Mouse (Mus musculus) T-helper 2 cell (primary cell): Measurements from ENCODE around the gene Usp32.

ENCODE experiments used
- in situ Hi-C: fragments of 300-600 bp; cut with MboI, MseI; formaldehyde crosslinking; loops from one replicate; pipeline ENCODE4 v1.15.1; 2025; ENCODE audit warnings: high pct_unique_total_duplicates

Gene Usp32

DNA sequence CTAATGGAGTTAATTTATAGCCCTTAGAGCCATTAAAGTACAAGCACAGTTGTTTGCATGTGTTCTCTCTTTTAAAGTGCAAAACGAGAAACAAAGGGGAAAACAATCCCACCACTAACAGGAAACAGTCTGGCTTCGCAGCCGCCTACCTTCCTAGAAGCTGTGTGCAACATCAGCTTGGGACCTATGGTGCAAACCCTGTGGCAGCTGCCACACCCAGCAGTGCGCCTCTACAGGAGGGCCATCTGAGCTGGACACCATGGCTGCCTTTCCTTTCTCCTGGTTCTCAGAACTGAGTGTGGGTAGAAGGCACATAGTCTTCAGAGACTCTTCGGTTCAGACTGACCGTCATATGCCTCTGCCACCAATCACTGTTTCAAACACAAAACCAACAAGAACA, 154.5 kb downstream of the Usp32 start:
- in situ Hi-C loops = no loop called here

- in situ Hi-C loops = loop anchor here (5.0 kb wide), 1 partner anchor 58 kb away; no protein-coding TSS in a partner anchor
Measured at GRCm38 (mm10) chr11:84980697-84981096, 159.3 kb downstream of the Usp32 start.

GRCm38 (mm10) chr11:84979351-84979750, 160.6 kb downstream of the Usp32 start:
- in situ Hi-C loops = no loop called here

DNA sequence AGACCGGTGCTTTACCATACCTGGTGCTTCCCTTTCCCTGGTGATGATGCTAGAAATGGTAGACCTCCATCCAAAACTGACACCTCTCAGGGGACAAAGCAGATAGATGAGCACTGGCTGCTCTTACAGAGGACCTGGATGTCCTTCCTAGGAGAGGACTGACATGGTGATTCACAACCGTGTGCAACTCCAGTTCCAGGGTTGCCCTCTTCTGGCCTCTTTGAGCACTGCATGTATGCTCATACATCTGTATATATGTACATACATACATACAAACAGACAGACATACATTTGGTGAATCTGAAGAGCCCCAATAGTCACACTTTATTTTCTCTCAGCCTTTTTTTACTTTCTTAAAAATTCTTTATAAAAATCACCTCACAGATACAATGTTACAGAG, 161.8 kb downstream of the Usp32 start:
- in situ Hi-C loops = no loop called here

DNA sequence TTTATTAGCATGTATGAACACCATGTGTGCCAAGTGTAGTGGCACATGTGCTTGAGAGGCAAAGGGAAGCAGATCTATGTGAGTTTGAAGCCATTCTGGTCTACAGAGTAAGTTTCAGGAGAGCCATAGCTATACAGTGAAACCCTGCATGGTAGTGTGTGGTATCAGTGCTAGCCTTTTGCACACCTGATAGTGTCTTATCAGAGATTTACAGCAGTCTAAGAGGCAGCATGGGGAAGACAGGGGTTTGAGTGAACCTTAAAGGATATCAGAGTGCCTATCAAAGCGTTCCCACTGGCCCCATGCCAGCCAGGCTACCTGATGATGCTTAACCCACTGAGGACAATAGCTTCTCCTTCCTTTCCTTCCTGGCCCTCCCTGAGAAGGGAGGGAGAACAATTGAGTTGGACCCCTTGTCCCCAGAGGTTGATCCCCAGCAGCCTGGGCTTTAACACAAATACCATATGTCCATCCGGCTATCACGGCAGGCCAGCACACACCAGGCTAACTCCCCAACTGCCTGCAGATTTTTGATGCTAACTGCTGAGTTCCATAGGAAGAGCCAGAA, 162.5 kb downstream of the Usp32 start:
- in situ Hi-C loops = no loop called here

GRCm38 (mm10) chr11:84976706-84977105, 163.3 kb downstream of the Usp32 start:
- in situ Hi-C loops = no loop called here

DNA sequence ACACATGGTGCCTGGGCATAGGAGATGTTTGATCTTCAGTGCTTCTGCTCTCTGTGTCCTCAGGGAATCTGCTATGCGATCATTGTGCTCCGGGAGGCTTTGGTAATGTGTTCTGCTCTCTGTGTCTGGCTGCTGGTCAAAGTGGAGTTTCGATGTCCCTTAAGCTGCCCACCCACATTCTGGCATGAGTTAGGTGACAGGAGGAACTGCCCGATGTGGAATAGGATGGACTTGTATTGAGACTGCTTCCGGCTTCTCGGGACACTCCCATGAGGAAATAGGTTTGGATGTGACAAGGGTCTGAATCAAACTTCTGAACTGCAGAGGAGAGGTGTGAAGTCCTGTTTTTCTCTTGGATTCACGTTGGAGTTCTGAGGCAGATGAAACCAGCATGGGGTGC, 165.4 kb downstream of the Usp32 start:
- in situ Hi-C loops = no loop called here

DNA sequence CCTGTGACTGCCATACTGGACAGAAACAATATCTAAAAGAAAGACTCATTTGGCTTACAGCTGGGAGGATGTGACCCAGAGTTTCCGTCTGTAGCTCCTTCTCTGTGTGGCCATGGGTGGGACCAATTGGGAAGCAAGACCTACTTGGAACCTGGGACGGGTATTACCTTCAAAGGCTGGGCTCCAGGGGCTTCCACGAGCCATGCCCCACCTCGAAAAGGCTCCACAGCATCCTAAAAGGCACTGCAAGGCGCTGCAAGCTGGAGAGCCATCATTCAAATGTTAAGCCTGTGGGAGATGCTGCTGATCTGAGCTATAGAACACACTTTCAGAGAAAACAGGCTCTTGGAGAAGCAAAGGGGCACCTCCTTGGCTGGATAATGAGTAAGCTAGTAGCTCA, 166.3 kb downstream of the Usp32 start:
- in situ Hi-C loops = no loop called here

DNA sequence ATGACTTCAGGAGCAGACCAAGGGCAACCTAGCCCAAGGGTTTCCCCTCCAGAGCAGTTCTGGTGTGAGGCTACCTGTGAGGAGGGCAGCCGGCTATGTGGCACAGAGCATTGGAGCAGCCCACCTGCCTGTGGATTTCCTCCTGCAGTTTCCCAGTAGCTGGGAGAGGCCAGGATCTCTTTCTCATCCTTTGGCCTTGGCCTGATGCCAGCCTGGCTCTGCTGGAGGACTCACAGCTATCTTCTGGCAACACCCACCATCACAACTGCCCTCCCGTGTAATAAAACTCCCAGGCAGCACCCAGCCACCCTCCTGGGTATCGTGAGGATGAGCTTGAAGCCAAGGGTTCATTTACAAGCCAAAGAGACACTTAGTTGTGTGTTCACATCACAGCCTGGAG, 167.9 kb downstream of the Usp32 start:
- in situ Hi-C loops = no loop called here

DNA sequence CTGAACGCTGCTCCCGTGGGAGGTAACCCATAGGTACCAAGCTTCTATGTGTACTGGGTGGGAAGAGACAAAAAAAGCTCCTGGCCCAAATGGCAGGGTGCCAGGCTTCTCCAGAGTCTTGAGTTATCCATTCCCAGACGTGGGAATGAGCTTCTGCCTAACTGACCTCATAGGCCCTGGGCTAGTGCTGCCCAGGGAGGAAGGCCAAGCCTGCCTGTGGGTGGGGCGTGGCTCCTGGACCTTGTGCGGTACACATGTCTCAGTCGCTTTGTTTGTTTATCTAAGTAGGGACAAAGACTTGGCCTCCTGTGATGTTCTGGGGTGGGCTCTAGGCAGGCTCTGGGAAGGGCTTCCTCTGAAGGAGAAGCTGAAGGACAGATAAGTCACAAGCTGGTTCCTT, 171.2 kb downstream of the Usp32 start:
- in situ Hi-C loops = no loop called here

DNA sequence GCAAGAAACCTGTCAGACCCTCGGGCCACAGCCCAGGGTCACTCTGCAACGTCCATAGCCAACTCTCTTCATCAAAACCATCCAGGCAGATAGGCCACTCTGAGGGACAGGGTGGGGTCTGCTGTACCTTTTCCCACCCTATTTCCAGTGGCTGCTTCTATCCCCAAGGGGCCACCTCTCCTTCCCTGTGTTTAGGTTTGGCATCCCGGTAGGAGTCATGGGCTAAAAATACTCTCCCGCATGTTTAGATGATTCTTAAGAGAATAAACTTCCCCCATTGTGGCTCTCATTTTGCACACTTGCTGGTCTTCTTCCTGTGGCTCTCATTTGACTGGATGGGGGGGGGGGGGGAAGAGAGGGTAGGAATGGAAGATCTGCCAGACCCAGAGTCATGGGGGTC, 171.7 kb downstream of the Usp32 start:
- in situ Hi-C loops = no loop called here

DNA sequence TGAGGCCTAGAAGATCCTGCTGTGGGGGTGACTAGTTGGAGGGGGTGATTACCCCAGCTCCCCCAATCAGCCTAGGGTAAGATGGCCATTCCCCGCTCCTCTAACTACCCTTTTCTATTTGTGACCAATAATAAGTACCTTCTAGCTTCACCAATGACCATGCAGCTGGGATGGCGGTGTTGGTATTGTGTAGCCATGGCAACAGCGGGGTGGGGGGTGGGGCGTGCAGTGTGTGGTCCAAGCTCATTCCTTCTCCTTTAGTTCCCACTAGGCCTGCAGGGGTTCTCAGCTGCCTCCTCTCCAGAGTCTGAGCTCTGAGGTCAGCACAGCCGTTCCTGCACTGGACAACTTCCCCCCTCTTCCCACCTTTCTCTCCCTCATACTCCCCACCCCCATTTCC, 172.8 kb downstream of the Usp32 start:
- in situ Hi-C loops = no loop called here

DNA sequence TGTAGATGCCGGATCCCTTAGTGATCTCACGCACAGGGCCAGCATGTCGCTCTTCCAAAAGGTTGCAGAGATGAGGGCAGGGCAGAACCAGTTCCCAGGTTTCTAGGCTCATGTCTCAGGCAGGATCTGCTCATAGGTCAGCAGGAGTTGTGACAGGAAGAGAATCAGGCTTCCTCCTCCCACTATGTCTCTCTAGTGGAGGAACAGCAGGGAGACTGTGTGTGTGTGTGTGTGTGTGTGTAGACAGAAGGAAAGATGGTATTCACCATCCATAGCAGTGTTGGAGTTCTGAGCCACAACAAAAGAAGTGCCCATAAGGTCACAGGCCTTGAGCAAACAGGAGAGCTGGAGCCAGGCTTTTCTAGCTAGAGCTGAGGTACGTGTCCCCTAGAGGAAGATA, 173.3 kb downstream of the Usp32 start:
- in situ Hi-C loops = no loop called here

DNA sequence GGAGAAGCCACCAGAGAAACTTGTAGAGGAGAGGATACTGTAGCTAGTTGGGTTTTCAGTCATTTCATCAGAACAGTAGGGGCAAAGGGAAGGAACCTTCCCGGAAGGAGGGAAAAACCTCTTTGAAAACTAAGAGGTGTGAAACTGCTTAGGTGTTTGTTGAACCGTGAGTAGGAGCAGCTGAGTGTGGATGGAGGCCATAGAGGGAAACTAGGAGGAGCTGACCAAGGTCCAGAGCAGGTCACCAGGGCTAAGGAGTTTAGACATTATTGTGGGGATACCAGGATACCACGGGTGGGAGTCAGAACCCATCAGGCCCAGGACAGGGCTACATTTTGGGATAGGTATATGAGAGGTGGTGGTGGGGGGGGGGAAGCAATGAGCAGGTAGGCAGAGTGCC, 176.4 kb downstream of the Usp32 start:
- in situ Hi-C loops = no loop called here

DNA sequence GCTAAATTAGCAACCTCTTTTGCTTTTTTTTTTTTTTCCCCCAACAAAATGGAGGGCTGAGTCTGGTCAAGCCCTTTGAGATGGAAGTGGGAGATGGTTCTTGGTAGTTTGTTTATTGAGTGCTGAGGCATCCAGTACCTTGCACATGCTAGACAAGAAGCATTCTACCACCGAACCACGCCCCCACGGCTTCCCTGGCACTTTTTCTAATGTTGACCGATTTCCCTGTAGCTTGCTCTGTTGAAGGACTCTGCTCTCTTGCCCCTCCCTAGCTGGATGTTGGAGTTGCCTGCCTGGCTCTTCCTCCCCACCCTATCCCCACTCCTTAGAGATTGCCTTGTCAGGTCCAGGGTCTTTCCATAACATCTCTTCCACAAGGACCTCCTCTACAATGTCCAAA, 177.4 kb downstream of the Usp32 start:
- in situ Hi-C loops = no loop called here

DNA sequence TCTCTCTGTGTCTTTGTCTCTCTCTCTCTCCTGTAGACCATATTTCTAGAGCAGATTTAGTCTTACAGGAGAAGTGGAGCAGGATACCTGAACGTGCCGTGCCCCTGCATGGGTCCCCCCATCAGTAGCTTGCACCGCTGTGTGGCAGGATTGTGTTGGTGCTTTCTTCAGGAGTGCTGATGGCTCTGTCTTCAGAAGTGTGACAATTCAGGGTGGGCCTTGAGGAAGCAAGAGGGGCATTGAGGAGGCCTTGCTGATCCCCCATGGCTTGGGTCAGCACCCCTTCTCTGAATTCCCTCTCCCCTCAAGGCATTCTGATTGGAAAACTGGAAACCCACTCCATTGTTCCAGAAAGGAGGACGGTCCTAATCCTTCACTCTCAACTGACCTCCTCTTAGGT, 178.4 kb downstream of the Usp32 start:
- in situ Hi-C loops = no loop called here

GRCm38 (mm10) chr11:84960780-84961179, 179.2 kb downstream of the Usp32 start:
- in situ Hi-C loops = no loop called here

DNA sequence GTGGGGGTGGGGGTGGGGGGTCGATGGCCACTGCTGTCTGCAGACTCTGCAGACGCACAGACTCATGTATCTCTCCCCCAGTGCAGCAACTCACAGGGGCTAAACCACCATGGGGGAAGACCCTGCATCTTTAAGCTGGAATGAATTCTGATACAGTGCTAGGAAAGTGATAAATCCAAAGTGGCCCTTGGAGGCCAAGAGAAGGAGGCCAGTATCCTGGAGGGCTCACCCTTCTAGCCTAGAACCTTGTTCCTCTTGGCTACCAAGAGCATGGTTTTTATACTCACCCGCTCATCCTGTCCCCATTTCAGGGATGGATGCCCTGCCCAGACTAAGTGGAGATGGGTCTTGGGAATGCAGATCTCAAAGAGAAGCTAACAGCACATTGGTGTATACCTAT, 179.7 kb downstream of the Usp32 start:
- in situ Hi-C loops = no loop called here

GRCm38 (mm10) chr11:84959701-84960181, 180.2 kb downstream of the Usp32 start:
- in situ Hi-C loops = no loop called here

DNA sequence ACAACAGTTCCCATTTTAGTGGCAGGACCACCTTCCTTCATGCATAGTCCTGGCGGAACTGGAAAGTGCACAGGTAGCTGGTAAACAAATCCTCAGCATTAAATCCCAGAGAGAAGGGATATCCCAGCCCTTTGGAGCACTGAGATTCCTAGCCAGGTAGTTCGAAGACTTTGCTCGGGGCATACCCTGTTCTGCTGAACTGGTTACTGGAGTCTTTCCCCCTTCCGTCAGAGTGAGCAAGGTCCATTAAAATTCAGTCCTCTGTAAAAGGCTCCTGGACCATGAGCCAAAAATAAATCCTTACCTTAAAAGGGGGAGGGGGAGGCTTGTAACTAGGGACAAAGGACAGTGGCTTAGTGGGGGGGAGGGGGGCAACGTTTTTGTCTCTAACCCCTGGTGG, 180.8 kb downstream of the Usp32 start:
- in situ Hi-C loops = no loop called here

DNA sequence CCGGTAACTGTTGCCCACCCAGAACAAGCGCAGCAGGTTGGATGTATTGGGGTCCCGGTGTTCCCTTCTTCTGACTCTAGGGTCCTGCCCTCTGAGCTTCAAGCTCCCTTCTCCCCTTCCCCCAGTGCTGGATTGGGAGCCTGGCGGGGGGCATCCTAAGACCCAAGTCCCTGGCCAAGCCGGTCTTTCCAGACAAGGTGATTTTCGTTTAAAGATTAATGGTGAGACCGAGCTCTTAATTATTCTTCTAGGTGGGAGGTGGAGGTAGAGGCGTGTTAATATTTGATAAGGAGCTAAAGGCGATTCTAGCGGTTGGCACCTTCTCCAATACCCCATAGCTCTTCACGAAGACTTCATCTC, 181.7 kb downstream of the Usp32 start:
- in situ Hi-C loops = no loop called here

- in situ Hi-C loops = no loop called here
Measured at GRCm38 (mm10) chr11:84957591-84958270, 182.2 kb downstream of the Usp32 start, which contains the start of gene Car4. Car4 (plus strand) TSS chr11:84957786.

DNA sequence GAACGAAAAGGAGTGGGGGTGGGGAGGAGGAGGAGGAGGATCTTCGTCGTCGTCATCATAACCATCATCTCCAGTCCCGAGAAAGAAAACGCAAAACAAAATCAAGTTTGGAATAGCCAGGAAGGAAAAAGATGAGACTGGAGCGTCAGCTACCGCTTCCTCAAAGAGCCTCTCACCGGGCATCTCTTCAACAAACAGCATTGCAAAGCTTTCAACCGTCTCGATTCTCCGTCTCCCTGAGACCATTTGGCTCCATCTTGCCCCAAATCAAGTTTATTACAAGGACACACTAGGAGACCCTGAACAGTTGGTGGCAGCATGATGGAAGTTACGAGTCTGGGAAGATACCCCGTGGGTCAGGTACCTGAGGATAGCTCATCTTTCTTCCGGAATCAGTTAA, 182.8 kb downstream of the Usp32 start:
- in situ Hi-C loops = no loop called here

GRCm38 (mm10) chr11:84956400-84956799, 183.6 kb downstream of the Usp32 start:
- in situ Hi-C loops = no loop called here
